Mouse (Mus musculus) olfactory bulb, adult 2 months (tissue): ENCODE results near the gene Fanca.

Source experiments
- CTCF ChIP-seq: fragments of 200-500 bp; IDR thresholded peaks from 2 replicates; pipeline ENCODE4 v1.5.1; 2012; ENCODE audit warnings: low read depth, mild to moderate bottlenecking, low read length, moderate library complexity; ENCODE audit not compliant: insufficient read depth
- POLR2A ChIP-seq: fragments of 200-500 bp; IDR thresholded peaks from 2 replicates; pipeline ENCODE4 v1.6.1; 2012; ENCODE audit warnings: mild to moderate bottlenecking, low read depth, low read length, moderate library complexity; ENCODE audit not compliant: insufficient read depth

DNA sequence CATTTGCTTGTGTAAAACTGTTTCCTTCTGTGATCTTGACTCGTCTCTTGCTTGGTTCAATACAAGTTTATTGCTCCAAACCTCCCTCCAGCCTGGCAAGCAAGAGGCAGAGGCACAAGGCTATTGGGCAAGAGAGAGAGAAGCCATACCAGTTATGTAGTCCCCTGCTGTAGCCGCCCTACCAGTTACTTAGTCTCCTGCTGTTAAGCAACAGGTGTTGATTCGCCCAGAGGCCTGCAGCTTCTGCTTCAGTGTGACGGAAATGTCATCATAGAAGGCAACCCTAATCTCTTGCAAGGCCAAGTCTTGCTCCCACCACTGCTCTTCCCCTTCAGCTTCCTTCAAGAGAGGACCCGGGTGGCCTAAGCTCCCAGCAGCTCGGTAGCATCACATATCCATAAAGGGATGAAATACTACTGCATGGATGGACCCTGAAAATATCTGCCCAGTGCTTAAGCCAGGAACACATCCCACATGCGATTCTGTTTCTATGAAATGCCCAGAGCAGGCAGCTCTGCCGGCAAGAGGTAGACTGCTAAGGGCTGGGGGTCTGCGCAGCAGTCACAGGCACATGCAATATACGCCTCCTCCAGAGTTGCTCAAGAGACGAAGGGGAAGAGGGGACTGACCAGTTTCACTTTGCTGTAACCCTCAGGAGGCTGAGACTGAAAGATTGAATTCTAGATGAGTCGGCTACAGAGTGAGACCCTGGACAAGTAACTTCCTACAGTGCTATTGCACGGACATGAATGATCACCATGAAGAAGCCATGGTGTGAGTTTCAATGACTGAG, 37.9 kb downstream of the Fanca start:
- TF ChIP-seq CTCF (no peak), POLR2A (no peak)
